Mouse (Mus musculus) stomach, postnatal 0 days (tissue): Measurements from ENCODE around the gene Rhbdd1. TPM values are rescaled to one million over a fixed set of nuclear protein-coding genes. Genes with fewer than 3 reads are reported as not detected.

Source experiments
- ATAC-seq: fragments of 200-750 bp; cut with Nextera tagmentation; 2 replicates; pipeline ENCODE4 v1.8.0; 2017; ENCODE audit not compliant: low FRiP score, low TSS enrichment
- DNase-seq: peaks from one replicate; pipeline ENCODE4 v3.0.0-alpha.2; 2016; ENCODE audit warnings: low spot score
- H3K27ac ChIP-seq: fragments of 300-500 bp; sonication (generic); replicated peaks from 2 replicates; pipeline ENCODE4 v1.5.1; 2014; ENCODE audit warnings: mild to moderate bottlenecking, control low read depth
- H3K27me3 ChIP-seq: fragments of 300-500 bp; sonication (generic); 2 replicates; pipeline ENCODE4 v1.6.1; 2014; ENCODE audit warnings: low read length; ENCODE audit not compliant: control insufficient read depth, insufficient read depth
- H3K36me3 ChIP-seq: fragments of 300-500 bp; sonication (generic); 2 replicates; pipeline ENCODE4 v1.6.1; 2014; ENCODE audit warnings: low read length, mixed read lengths; ENCODE audit not compliant: control insufficient read depth, insufficient read depth
- H3K4me1 ChIP-seq: fragments of 300-500 bp; sonication (generic); replicated peaks from 2 replicates; pipeline ENCODE4 v1.6.1; 2014; ENCODE audit warnings: antibody characterized with exemption; ENCODE audit not compliant: control insufficient read depth, insufficient read depth
- H3K4me2 ChIP-seq: fragments of 300-500 bp; sonication (generic); replicated peaks from 2 replicates; pipeline ENCODE4 v1.6.1; 2014; ENCODE audit warnings: low read depth, mild to moderate bottlenecking, control low read depth, moderate library complexity
- H3K4me3 ChIP-seq: fragments of 300-500 bp; sonication (generic); 2 replicates; pipeline ENCODE4 v1.5.1; 2014; ENCODE audit warnings: low read depth, low read length, control low read depth
- H3K9ac ChIP-seq: fragments of 300-500 bp; sonication (generic); 2 replicates; pipeline ENCODE4 v1.6.1; 2014; ENCODE audit warnings: mild to moderate bottlenecking, low read length, control low read depth, mixed read lengths
- H3K9me3 ChIP-seq: fragments of 300-500 bp; sonication (generic); 2 replicates; pipeline ENCODE4 v1.6.1; 2016; ENCODE audit warnings: low read length; ENCODE audit not compliant: control insufficient read depth
- CTCF ChIP-seq: IDR thresholded peaks from 2 replicates; pipeline ENCODE4 v1.5.1; 2016; ENCODE audit warnings: antibody characterized with exemption, low read depth, mild to moderate bottlenecking, moderate library complexity
- EP300 ChIP-seq: optimal IDR thresholded peaks from 2 replicates; pipeline ENCODE3; 2016; ENCODE audit warnings: antibody characterized with exemption
- WGBS: fragments of 180-500 bp; shearing (Covaris S2); extraction: QIAGEN DNeasy Blood & Tissue Kit; methylation state at CpG from one replicate; pipeline ENCODE4 v1.1.7; 2014; 5-methylcytosine and 5-hydroxymethylcytosine counted together
- polyA plus RNA-seq: library from polyadenylated mRNA; unstranded; fragments of >200 nt; fragmentation: Nextera tagmentation; extraction: Ambion mirVana; gene quantifications from 2 replicates; pipeline ENCODE4 v1.2.1, GENCODE M21; 2015

The Rhbdd1 gene
- polyA plus RNA-seq, 1 experiment from 2014 or later, result 7.5 TPM

- Histone ChIP-seq H3K27ac (no peak overlapping the region), H3K9ac (no peak overlapping the region), H3K4me1 (no peaks in the 10 kb centered on the region), H3K9me3 (no peaks in the 10 kb centered on the region), H3K27me3 (no peaks in the 10 kb centered on the region), H3K36me3 (no peaks in the 10 kb centered on the region), H3K4me3 (no peak overlapping the region), H3K4me2 (no peak overlapping the region)
- 67% methylated on average over 5 of the region's 5 CpGs for WGBS
- ATAC-seq (no peak), DNase-seq (no peak)
- TF ChIP-seq CTCF (no peak), EP300 (no peak)
Observed at GRCm38 (mm10) chr1:82433649-82434005, 117.4 kb downstream of the Rhbdd1 start.

GRCm38 (mm10) chr1:82437273-82437672 is 121.0 kb downstream of the Rhbdd1 start:
- H3K27me3 ChIP-seq, result no peaks in the 10 kb centered on the region
- no peak for TF ChIP-seq CTCF
- TF ChIP-seq EP300, result no peak
- no peak overlapping the region for H3K4me2 ChIP-seq
- H3K9ac ChIP-seq, result no peak overlapping the region
- H3K4me3 ChIP-seq, result no peak overlapping the region
- 85% methylated on average over 3 of the region's 3 CpGs for WGBS
- no peak overlapping the region for H3K27ac ChIP-seq
- H3K36me3 ChIP-seq, result no peaks in the 10 kb centered on the region
- no peaks in the 10 kb centered on the region for H3K9me3 ChIP-seq
- ATAC-seq (no peak), DNase-seq (no peak)
- H3K4me1 ChIP-seq, result no peaks in the 10 kb centered on the region

- Histone ChIP-seq H3K27ac (no peak overlapping the region), H3K9me3 (no peaks in the 10 kb centered on the region), H3K4me1 (no peaks in the 10 kb centered on the region), H3K36me3 (no peaks in the 10 kb centered on the region), H3K9ac (no peak overlapping the region), H3K27me3 (no peaks in the 10 kb centered on the region), H3K4me2 (no peak overlapping the region), H3K4me3 (no peak overlapping the region)
- no peak for TF ChIP-seq CTCF
- TF ChIP-seq EP300, result no peak
- 56% methylated on average over 1 of the region's 1 CpGs for WGBS
- no peak for DNase-seq
- no peak for ATAC-seq
Observed at GRCm38 (mm10) chr1:82440123-82440522, 123.9 kb downstream of the Rhbdd1 start.

- H3K4me1 ChIP-seq, result no peaks in the 10 kb centered on the region
- TF ChIP-seq CTCF (no peak), EP300 (no peak)
- no peak overlapping the region for H3K4me2 ChIP-seq
- DNase-seq (no peak), ATAC-seq (no peak)
- H3K9me3 ChIP-seq, result no peaks in the 10 kb centered on the region
- H3K4me3 ChIP-seq, result no peak overlapping the region
- 61% methylated on average over 4 of the region's 4 CpGs for WGBS
- no peak overlapping the region for H3K27ac ChIP-seq
- H3K9ac ChIP-seq, result no peak overlapping the region
- no peaks in the 10 kb centered on the region for H3K36me3 ChIP-seq
- no peaks in the 10 kb centered on the region for H3K27me3 ChIP-seq
Observed at GRCm38 (mm10) chr1:82443517-82443916, 127.3 kb downstream of the Rhbdd1 start.

- TF ChIP-seq CTCF, result no peak
- TF ChIP-seq EP300, result no peak
- DNase-seq (no peak), ATAC-seq (no peak)
- Histone ChIP-seq H3K36me3 (no peaks in the 10 kb centered on the region), H3K27me3 (no peaks in the 10 kb centered on the region), H3K4me3 (no peak overlapping the region), H3K9ac (no peak overlapping the region), H3K9me3 (no peaks in the 10 kb centered on the region), H3K4me2 (no peak overlapping the region), H3K27ac (no peak overlapping the region), H3K4me1 (no peaks in the 10 kb centered on the region)
- 73% methylated on average over 7 of the region's 7 CpGs for WGBS
Observed at GRCm38 (mm10) chr1:82446049-82446448, 129.8 kb downstream of the Rhbdd1 start.

GRCm38 (mm10) chr1:82449851-82450250 is 133.6 kb downstream of the Rhbdd1 start:
- Histone ChIP-seq H3K27me3 (no peaks in the 10 kb centered on the region), H3K4me1 (no peaks in the 10 kb centered on the region), H3K27ac (no peak overlapping the region), H3K9ac (no peak overlapping the region), H3K9me3 (no peaks in the 10 kb centered on the region), H3K4me2 (no peak overlapping the region), H3K4me3 (no peak overlapping the region), H3K36me3 (no peaks in the 10 kb centered on the region)
- TF ChIP-seq CTCF (no peak), EP300 (no peak)
- 87% methylated on average over 4 of the region's 4 CpGs for WGBS
- no peak for DNase-seq
- ATAC-seq, result no peak
